In genomic region chr12:107648008-107648407, GRCm38 (mm10) we compare ENCODE assay signal across 23 mouse cellular contexts.
DNase-seq lines count a peak whose midpoint lies in the region; ATAC-seq and TF ChIP-seq lines count a peak whose summit lies in the region.
"Had no signal": no experiment of that assay in that cellular context is flagged by ENCODE, and none has a peak within 500 bp of the region (broad histone marks: within the 10 kb centered on the region; RNA-seq: fewer than 3 reads in every experiment).

No protein-coding gene starts in this region.

- no peak for TF ChIP-seq CTCF in midbrain, postnatal 0 days (IDR thresholded peaks at IDR 0.05)

- WGBS in midbrain, embryonic 11.5 days = 94% methylated on average over 9 of the region's 9 CpGs
- 89% methylated on average over 9 of the region's 9 CpGs for WGBS in midbrain, postnatal 0 days
- whole genome bisulfite sequencing in liver, embryonic 11.5 days = 87% methylated on average over 9 of the region's 9 CpGs

- peak; percentile 47 for DNase-seq in midbrain, embryonic 11.5 days (ENCODE audit: low spot score, missing footprints)
- DNase-seq in midbrain, postnatal 0 days (ENCODE audit: low spot score) = no peak
- DNase-seq in hindlimb bud, embryonic 11.5 days (ENCODE audit: extremely low spot score, low read depth, low spot score) = peak; percentile 57
- DNase-seq in mesoderm, embryonic 11.5 days (ENCODE audit: low read depth, low spot score) = peak; percentile 16
- no peak for DNase-seq in adrenal gland, postnatal 14 days
- no peak for DNase-seq in liver, embryonic 11.5 days (ENCODE audit: low spot score)
- DNase-seq: adrenal gland, adult 8-10 months; adrenal gland, postnatal 25 days; cerebellum, adult 11 months; cerebellum, adult 18-20 months; cerebellum, adult 8-10 months; cerebellum, adult 9-11 months; cerebellum, postnatal 14 days; cerebellum, postnatal 36 days; embryo, embryonic 11 days had no signal

- H3K4me1 ChIP-seq in midbrain, embryonic 11.5 days (ENCODE audit: control insufficient read depth, insufficient read depth, low read length) = no peaks in the 10 kb centered on the region; the same call in 1 of the 2 replicates
- no peaks in the 10 kb centered on the region for H3K4me1 ChIP-seq in midbrain, postnatal 0 days (ENCODE audit: insufficient read depth, low read length)
- H3K4me1 ChIP-seq in liver, embryonic 11.5 days (replicated peaks; ENCODE audit: control insufficient read depth, insufficient read depth, low read length) = no peaks in the 10 kb centered on the region

- H3K27ac ChIP-seq in midbrain, embryonic 11.5 days (ENCODE audit: low read depth, low read length) = no peak overlapping the region
- no peak overlapping the region for H3K27ac ChIP-seq in midbrain, postnatal 0 days (ENCODE audit: low read depth, low read length)
- no peak overlapping the region for H3K27ac ChIP-seq in liver, embryonic 11.5 days (ENCODE audit: low read depth, low read length)
- H3K27ac ChIP-seq: embryonic facial prominence, embryonic 13.5 days; embryonic facial prominence, embryonic 15.5 days; forebrain, embryonic 10.5 days; forebrain, embryonic 12.5 days had no signal

- H3K27me3 ChIP-seq in midbrain, embryonic 11.5 days (ENCODE audit: control insufficient read depth, insufficient read depth, low read length) = no peaks in the 10 kb centered on the region; the same call in 1 of the 2 replicates
- H3K27me3 ChIP-seq in midbrain, postnatal 0 days (ENCODE audit: insufficient read depth, low read length) = no peaks in the 10 kb centered on the region
- H3K27me3 ChIP-seq in liver, embryonic 11.5 days (replicated peaks; ENCODE audit: control insufficient read depth, insufficient read depth, low read length) = no peaks in the 10 kb centered on the region
- H3K27me3 ChIP-seq: embryonic facial prominence, embryonic 13.5 days; embryonic facial prominence, embryonic 15.5 days; forebrain, embryonic 12.5 days had no signal

- no peak overlapping the region for H3K4me2 ChIP-seq in midbrain, embryonic 11.5 days
- no peak overlapping the region for H3K4me2 ChIP-seq in midbrain, postnatal 0 days (ENCODE audit: low read depth, low read length, poor library complexity, severe bottlenecking)
- H3K4me2 ChIP-seq in liver, embryonic 11.5 days = no peak overlapping the region
- H3K4me2 ChIP-seq: embryonic facial prominence, embryonic 13.5 days; embryonic facial prominence, embryonic 15.5 days; forebrain, embryonic 12.5 days had no signal

- H3K4me3 ChIP-seq in midbrain, embryonic 11.5 days (ENCODE audit: low read depth, low read length) = no peak overlapping the region
- no peak overlapping the region for H3K4me3 ChIP-seq in midbrain, postnatal 0 days (ENCODE audit: low read depth, low read length)
- no peak overlapping the region for H3K4me3 ChIP-seq in liver, embryonic 11.5 days (ENCODE audit: low read depth, low read length)
- H3K4me3 ChIP-seq: embryonic facial prominence, embryonic 13.5 days; embryonic facial prominence, embryonic 15.5 days; erythroblast, embryonic 14.5 days; forebrain, embryonic 10.5 days; forebrain, embryonic 12.5 days had no signal

- H3K9me3 ChIP-seq in midbrain, embryonic 11.5 days (ENCODE audit: control insufficient read depth, low read length) = no peaks in the 10 kb centered on the region
- 0 out of 2 replicates have a peak, but pooled peaks cover 2% of the 10 kb centered on the region for H3K9me3 ChIP-seq in midbrain, postnatal 0 days (ENCODE audit: low read length)
- H3K9me3 ChIP-seq in liver, embryonic 11.5 days (ENCODE audit: control insufficient read depth, low read length) = no peaks in the 10 kb centered on the region
- H3K9me3 ChIP-seq: embryonic facial prominence, embryonic 13.5 days; embryonic facial prominence, embryonic 15.5 days; forebrain, embryonic 10.5 days; forebrain, embryonic 12.5 days had no signal

- no peaks in the 10 kb centered on the region for H3K36me3 ChIP-seq in midbrain, embryonic 11.5 days (ENCODE audit: control insufficient read depth, insufficient read depth, low read length)
- no peaks in the 10 kb centered on the region for H3K36me3 ChIP-seq in midbrain, postnatal 0 days (ENCODE audit: insufficient read depth, low read length)
- H3K36me3 ChIP-seq in liver, embryonic 11.5 days (ENCODE audit: control insufficient read depth, insufficient read depth, low read length) = no peaks in the 10 kb centered on the region
- H3K36me3 ChIP-seq: embryonic facial prominence, embryonic 13.5 days; embryonic facial prominence, embryonic 15.5 days; forebrain, embryonic 10.5 days; forebrain, embryonic 12.5 days had no signal

- no peak overlapping the region for H3K9ac ChIP-seq in midbrain, embryonic 11.5 days (ENCODE audit: low read length)
- H3K9ac ChIP-seq in midbrain, postnatal 0 days (replicated peaks; ENCODE audit: low read length, poor library complexity, severe bottlenecking) = no peak overlapping the region
- no peak overlapping the region for H3K9ac ChIP-seq in liver, embryonic 11.5 days (ENCODE audit: low read depth, low read length)
- H3K9ac ChIP-seq: embryonic facial prominence, embryonic 13.5 days; embryonic facial prominence, embryonic 15.5 days; forebrain, embryonic 12.5 days had no signal

- ATAC-seq in midbrain, embryonic 11.5 days (ENCODE audit: low FRiP score) = no peak
- ATAC-seq in midbrain, postnatal 0 days (ENCODE audit: low FRiP score) = no peak
- ATAC-seq in liver, embryonic 11.5 days (replicated peaks; ENCODE audit: low FRiP score) = no peak
- ATAC-seq: activated CD4-positive, CD25-positive, alpha-beta regulatory T cell, adult 4 months; forebrain, embryonic 14.5 days; forebrain, embryonic 16.5 days had no signal

Comparison
In these comparisons a context has a peak if more than half of its experiments do, and no peak if none do; other contexts are left out.
1. DNase-seq: peak in midbrain, embryonic 11.5 days (single experiment), hindlimb bud, embryonic 11.5 days (single experiment) and mesoderm, embryonic 11.5 days (single experiment); none in midbrain, postnatal 0 days (single experiment), adrenal gland, postnatal 14 days (single experiment) and liver, embryonic 11.5 days (single experiment).